Mouse (Mus musculus) small intestine, adult 2 months (tissue): ENCODE measurements around the gene Slc1a2. TPM values are rescaled to one million over a fixed set of nuclear protein-coding genes. Genes with fewer than 3 reads are reported as not detected.

ENCODE experiments used
- H3K27ac ChIP-seq: fragments of 200-500 bp; 2 replicates; pipeline ENCODE4 v1.5.1; 2012; ENCODE audit warnings: low read depth, low read length, control low read depth, inconsistent platforms; ENCODE audit not compliant: insufficient read depth
- H3K27me3 ChIP-seq: fragments of 200-500 bp; 2 replicates; pipeline ENCODE4 v1.6.1; 2012; ENCODE audit warnings: mild to moderate bottlenecking, moderate library complexity, low read length, inconsistent platforms; ENCODE audit not compliant: control insufficient read depth, insufficient read depth
- H3K36me3 ChIP-seq: fragments of 200-500 bp; 2 replicates; pipeline ENCODE4 v1.6.1; 2012; ENCODE audit warnings: mild to moderate bottlenecking, low read length, control low read depth, inconsistent platforms; ENCODE audit not compliant: control insufficient read depth, insufficient read depth
- H3K4me1 ChIP-seq: fragments of 200-500 bp; 2 replicates; pipeline ENCODE4 v1.6.1; 2012; ENCODE audit warnings: low read length, inconsistent platforms, mixed read lengths; ENCODE audit not compliant: control insufficient read depth, insufficient read depth, insufficient read length
- H3K4me3 ChIP-seq: fragments of 200-500 bp; 2 replicates; pipeline ENCODE4 v1.5.1; 2012; ENCODE audit warnings: low read depth, mild to moderate bottlenecking, control low read depth, inconsistent platforms, low read length, moderate library complexity
- CTCF ChIP-seq: fragments of 200-500 bp; IDR thresholded peaks from 2 replicates; pipeline ENCODE4 v1.5.1; 2012; ENCODE audit warnings: low read depth, mild to moderate bottlenecking, control low read depth, inconsistent platforms, low read length, moderate library complexity, mixed read lengths; ENCODE audit not compliant: insufficient replicate concordance, insufficient read length; ENCODE audit errors: extremely low read depth
- POLR2A ChIP-seq: fragments of 200-500 bp; IDR thresholded peaks from 2 replicates; pipeline ENCODE4 v1.6.1; 2012; ENCODE audit warnings: low read depth, mild to moderate bottlenecking, control low read depth, inconsistent platforms, low read length, moderate library complexity
- WGBS: fragments of 180-500 bp; shearing (Covaris S2); methylation state at CpG from one replicate; pipeline ENCODE4 v1.1.7; 2018; 5-methylcytosine and 5-hydroxymethylcytosine counted together
- polyA plus RNA-seq: library from polyadenylated mRNA; depleted of rRNA; stranded (reverse); fragments of >200 nt; gene quantifications from 2 replicates; pipeline ENCODE4 v1.2.3, GENCODE M21; 2012

Gene Slc1a2
- polyA plus RNA-seq, 1 experiment = 0.25 TPM

GRCm38 (mm10) chr2:102663865-102664264 is 5.4 kb downstream of the Slc1a2 start:
- Histone ChIP-seq H3K27me3 (peaks cover 6% of the 10 kb centered on the region), H3K36me3 (no peaks in the 10 kb centered on the region), H3K27ac (no peak overlapping the region), H3K4me3 (no peak overlapping the region), H3K4me1 (0 out of 2 replicates have a peak, but pooled peaks cover 2% of the 10 kb centered on the region)
- TF ChIP-seq POLR2A (no peak), CTCF (no peak)
- WGBS = 62% methylated on average over 3 of the region's 3 CpGs

- no peaks in the 10 kb centered on the region for H3K27me3 ChIP-seq
- H3K36me3 ChIP-seq = no peaks in the 10 kb centered on the region
- 75% methylated on average over 6 of the region's 6 CpGs for WGBS
- H3K4me1 ChIP-seq = no peaks in the 10 kb centered on the region
- no peak for TF ChIP-seq CTCF
- no peak for TF ChIP-seq POLR2A
- H3K27ac ChIP-seq = no peak overlapping the region
- H3K4me3 ChIP-seq = no peak overlapping the region
These were observed 9.5 kb downstream of the Slc1a2 start for GRCm38 (mm10) chr2:102667981-102668380.

GRCm38 (mm10) chr2:102669580-102669979 is 11.1 kb downstream of the Slc1a2 start:
- H3K4me3 ChIP-seq = no peak overlapping the region
- no peaks in the 10 kb centered on the region for H3K27me3 ChIP-seq
- TF ChIP-seq CTCF (no peak), POLR2A (no peak)
- H3K4me1 ChIP-seq = no peaks in the 10 kb centered on the region
- WGBS = 35% methylated on average over 6 of the region's 6 CpGs
- H3K36me3 ChIP-seq = no peaks in the 10 kb centered on the region
- H3K27ac ChIP-seq = no peak overlapping the region

- Histone ChIP-seq H3K27me3 (no peaks in the 10 kb centered on the region), H3K4me3 (no peak overlapping the region), H3K4me1 (no peaks in the 10 kb centered on the region), H3K27ac (no peak overlapping the region), H3K36me3 (no peaks in the 10 kb centered on the region)
- no peak for TF ChIP-seq POLR2A
- TF ChIP-seq CTCF = no peak
- WGBS = 78% methylated on average over 2 of the region's 2 CpGs
These were observed 16.1 kb downstream of the Slc1a2 start for GRCm38 (mm10) chr2:102674582-102674981.

- Histone ChIP-seq H3K27me3 (no peaks in the 10 kb centered on the region), H3K4me1 (no peaks in the 10 kb centered on the region), H3K36me3 (no peaks in the 10 kb centered on the region), H3K4me3 (no peak overlapping the region), H3K27ac (no peak overlapping the region)
- 73% methylated on average over 6 of the region's 6 CpGs for WGBS
- TF ChIP-seq CTCF (peak; percentile 71; the same call in 1 of the 2 replicates), POLR2A (no peak)
These were observed 16.8 kb downstream of the Slc1a2 start for GRCm38 (mm10) chr2:102675275-102675674.

- TF ChIP-seq POLR2A (no peak), CTCF (no peak)
- 43% methylated on average over 9 of the region's 9 CpGs for WGBS
- H3K36me3 ChIP-seq = no peaks in the 10 kb centered on the region
These were observed 18.4 kb downstream of the Slc1a2 start for GRCm38 (mm10) chr2:102676716-102677312.

GRCm38 (mm10) chr2:102677400-102677799 is 18.9 kb downstream of the Slc1a2 start:
- Histone ChIP-seq H3K27me3 (no peaks in the 10 kb centered on the region), H3K4me3 (no peak overlapping the region), H3K36me3 (no peaks in the 10 kb centered on the region), H3K27ac (no peak overlapping the region), H3K4me1 (no peaks in the 10 kb centered on the region)
- TF ChIP-seq POLR2A = no peak
- no peak for TF ChIP-seq CTCF
- 56% methylated on average over 6 of the region's 6 CpGs for WGBS

More at GRCm38 (mm10) chr2:102676716-102677312, 18.4 kb downstream of the Slc1a2 start:
- Histone ChIP-seq H3K4me3 (no peak overlapping the region), H3K27ac (no peak overlapping the region), H3K27me3 (no peaks in the 10 kb centered on the region), H3K4me1 (no peaks in the 10 kb centered on the region)

- WGBS = 77% methylated on average over 7 of the region's 7 CpGs
These were observed 22.9 kb downstream of the Slc1a2 start for GRCm38 (mm10) chr2:102681351-102681750.

More at GRCm38 (mm10) chr2:102681351-102681750, 22.9 kb downstream of the Slc1a2 start:
- no peak overlapping the region for H3K27ac ChIP-seq
- H3K4me3 ChIP-seq = no peak overlapping the region
- TF ChIP-seq CTCF = no peak
- no peak for TF ChIP-seq POLR2A
- H3K36me3 ChIP-seq = no peaks in the 10 kb centered on the region
- H3K27me3 ChIP-seq = no peaks in the 10 kb centered on the region
- H3K4me1 ChIP-seq = no peaks in the 10 kb centered on the region
